Mouse (Mus musculus): Measurements from ENCODE around the gene Hist1h3e.

GRCm38 (mm10) chr13:23586940-23587225 is 24.7 kb upstream of the Hist1h3e start:
- TF ChIP-seq CTCF (IDR thresholded peaks at IDR 0.05; ENCODE audit: insufficient read depth, low read depth, low read length), result no peak
- TF ChIP-seq POLR2A (IDR thresholded peaks at IDR 0.05; ENCODE audit: insufficient read depth, low read depth, low read length), result no peak
